Mouse (Mus musculus) megakaryocyte-erythroid progenitor cell, adult 5-6 weeks (primary cell): ENCODE data around the gene Exosc3. TPM values are rescaled to one million over a fixed set of nuclear protein-coding genes. Genes with fewer than 3 reads are reported as not detected.

Experiments used
- ATAC-seq: replicated peaks from 2 replicates; pipeline ENCODE4 v1.8.0; 2016; ENCODE audit warnings: mild to moderate bottlenecking, inconsistent platforms; ENCODE audit not compliant: severe bottlenecking, poor library complexity, low FRiP score, low TSS enrichment
- total RNA-seq, 2 experiments: library from RNA; stranded (forward) in 1 of 2; stranded (reverse) in 1 of 2; fragments of 200-1000, 215-1000 nt in 1 of 2; fragments of >200 nt in 1 of 2; fragmentation: Nextera tagmentation in 1 of 2; gene quantifications; 2 replicates each; pipeline ENCODE4 v1.2.3; 2014 to 2017

Gene Exosc3
- total RNA-seq, 2 experiments from 2014 or later = 65.2 to 240 TPM

DNA sequence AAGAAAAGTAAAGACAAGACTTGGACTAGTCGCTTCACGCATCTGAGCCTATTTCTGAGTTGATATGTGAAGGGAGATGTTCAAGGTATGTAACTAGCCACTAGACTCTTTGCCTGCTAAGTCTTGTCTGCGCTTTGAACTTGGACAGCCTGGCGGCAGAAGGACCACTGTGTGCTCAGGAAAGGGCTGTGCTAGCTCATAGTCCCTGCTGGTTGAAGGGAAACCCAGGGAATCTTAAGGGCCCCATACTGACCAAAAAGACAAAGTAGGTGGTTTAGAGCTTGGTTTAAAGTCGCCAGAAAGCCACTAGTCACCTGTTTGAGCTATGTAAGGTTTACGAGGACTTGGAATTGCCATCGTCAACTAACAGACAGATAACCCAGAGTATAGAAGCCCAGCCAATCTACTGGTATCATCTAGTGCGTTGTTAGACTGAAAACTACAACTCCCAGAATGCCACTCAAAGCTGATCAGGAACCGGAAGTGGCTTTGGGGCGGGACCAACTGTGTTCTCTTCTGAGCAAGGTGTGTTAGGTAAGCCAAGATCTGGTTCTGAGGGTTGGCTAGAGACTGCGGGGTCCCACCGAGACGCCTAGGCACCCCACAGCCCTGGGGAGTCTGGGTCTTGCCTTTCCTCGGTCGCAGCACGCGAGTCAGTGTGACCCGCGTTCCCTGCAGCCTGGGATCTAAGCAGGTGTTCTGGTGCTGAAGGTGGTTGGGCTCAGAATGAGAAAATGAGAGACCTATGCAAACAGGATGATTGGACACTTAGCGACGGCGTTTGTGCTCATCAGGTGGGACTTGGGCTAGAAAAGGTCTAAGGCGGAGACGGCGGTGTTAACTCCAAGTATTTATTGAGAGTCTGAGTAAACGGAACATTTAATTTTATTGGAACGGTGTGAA lies 45.6 kb downstream of the Exosc3 start, which contains the start of gene Trmt10b:
Trmt10b (plus strand) TSS at position 466 of the 903 bp plus-strand sequence.
- peak; percentile 99 for ATAC-seq

DNA sequence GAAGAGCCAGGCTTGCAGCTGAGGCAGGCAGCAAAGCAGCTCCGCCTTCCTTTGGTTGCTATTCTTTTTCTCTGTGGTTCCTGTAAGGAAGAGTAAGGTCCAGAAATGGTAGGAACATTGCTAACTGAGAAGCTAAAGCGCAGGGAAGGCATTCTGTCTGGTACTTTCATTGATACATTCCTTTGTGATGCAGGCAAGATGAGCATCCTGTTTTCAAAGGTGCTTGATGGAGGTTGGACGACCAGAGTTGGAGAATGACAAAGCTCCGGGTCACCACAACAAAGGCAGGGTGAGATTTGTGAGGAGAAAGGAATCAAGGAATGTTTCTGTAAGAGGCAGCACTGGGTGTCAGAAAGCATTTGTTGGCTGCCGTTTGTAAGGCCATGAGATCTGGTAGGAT lies 54.6 kb downstream of the Exosc3 start:
- ATAC-seq = no peak

DNA sequence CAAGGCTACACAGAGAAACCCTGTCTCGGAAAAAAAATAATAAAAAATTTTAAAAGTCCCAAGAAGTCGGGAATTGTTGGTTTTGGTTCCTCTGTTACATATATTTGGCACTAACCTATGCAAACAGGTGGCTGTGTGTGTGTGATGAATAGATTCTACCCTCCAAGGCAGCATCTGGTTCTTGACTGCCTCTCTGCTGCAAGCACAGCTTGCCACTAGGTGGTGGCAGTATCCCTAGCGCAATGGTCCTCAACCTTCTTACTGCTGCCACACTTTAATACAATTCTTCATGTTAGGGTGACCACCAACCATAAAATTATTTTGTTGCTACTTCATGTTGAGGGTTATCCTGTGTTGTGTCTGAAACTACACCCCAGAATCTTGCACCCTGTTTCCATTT lies 56.2 kb downstream of the Exosc3 start:
- ATAC-seq = no peak; the same call in 1 of the 2 replicates

DNA sequence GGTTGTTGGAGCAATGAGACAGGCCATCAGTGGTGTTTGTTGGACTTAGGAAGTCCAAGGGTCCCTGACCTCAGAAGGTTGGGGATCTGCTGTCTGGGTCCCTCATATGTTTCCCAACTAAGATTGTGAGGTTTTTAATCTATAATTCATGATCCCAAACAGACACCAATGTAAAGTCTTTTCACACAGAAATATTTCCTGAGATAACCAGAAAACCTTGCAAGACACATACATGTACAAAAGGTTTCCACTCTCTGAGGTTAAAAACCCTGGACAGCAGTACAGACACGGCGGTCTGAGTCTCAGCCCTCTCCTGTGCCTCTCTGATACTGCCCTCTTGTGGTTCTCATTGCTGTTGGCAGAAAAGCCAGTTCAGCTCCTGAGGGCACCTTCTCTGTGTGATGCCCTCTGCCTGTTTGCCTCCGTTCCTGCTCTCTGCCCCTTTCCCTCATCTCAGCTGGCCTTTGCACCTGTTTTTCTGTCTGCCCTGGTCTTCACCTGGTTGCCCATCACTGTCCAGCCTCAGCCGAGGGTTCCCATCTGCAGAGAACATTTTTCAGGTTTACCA lies 62.5 kb downstream of the Exosc3 start:
- ATAC-seq = peak; percentile 80

DNA sequence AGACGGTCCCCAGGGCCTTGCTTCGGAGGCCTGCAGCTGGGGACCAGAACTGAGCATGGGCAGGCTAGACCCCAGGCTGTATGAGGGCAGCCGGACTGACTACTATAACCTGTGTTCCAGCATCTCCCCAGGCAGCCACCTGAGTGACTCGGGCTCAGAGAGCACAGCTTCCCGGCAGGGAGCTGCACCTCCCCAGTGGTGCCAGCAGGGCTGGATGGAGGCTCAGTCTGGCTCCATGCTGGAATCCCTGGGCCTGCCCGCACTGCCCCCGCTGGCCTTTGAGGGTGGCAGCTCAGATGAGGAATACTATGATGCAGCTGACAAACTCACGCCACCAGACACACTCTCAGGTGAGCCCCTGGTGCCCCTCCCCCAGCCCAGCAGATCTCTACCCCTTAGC lies 63.2 kb downstream of the Exosc3 start:
- ATAC-seq = peak; percentile 79

DNA sequence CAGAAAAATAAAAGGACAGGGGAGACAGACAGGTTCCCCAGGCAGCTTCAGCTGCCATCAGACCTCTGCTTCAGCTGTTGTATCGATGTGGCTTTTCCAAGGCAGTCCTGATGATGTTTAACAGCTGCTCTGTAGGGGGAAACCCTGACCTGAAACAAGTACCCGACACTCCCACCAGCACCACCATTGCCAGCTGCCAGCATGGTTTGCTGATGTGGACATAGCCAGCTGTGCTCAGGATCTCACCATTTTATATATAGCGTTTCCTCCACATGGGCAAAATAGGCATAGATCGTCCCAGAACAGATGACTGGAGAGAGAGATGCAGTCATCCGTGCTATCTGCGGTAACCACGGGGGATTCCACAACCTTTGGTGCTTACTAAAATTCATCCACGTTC lies 66.8 kb downstream of the Exosc3 start:
- ATAC-seq = no peak

DNA sequence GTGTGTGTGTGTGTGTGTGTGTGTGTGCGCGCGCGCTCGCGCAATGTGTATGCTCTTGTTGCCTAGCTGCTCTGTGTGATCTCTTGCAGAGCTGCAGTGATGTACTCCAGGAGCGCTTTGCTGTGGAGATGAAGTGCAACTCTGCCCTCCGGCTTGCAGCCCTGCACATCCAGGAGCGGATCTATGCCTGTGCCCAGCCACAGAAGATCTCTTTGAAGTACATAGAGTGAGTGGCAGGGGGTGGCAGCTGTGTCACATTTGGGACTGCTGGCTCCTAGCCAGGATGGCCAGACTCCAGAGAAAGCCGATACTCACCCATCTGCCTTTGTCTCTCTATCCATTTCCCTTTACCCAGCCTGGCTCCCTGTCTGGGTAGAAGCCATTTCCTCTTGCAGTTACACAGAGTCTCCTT lies 71.5 kb downstream of the Exosc3 start:
- no peak for ATAC-seq

DNA sequence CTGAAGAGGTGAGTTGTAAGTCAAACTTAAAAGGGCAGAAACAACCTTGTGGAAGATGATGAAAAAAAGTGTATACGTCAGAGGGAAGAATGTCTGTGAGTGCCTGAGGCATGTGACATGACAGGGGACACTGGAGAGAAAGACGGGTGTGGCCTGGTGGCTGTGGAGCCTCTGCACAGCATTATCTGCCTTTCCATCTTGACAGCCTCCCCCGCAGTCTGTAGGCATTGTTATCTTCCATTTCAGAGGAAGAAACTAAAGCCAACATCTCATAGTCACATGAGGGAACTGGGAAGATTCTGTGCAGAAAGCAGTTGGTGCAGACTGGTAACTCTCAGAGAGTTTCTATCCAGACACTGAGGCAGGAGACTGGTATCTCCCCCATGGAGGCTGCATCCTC lies 74.6 kb downstream of the Exosc3 start:
- ATAC-seq = peak; percentile 96

Other genes starting within 250 kb of the Exosc3 start
- gene Tomm5, start 234.6 kb downstream of the Exosc3 start, total RNA-seq (2014; fragmentation: Nextera tagmentation) = 384 and 535 TPM in 2 replicates
- gene Tomm5, start 234.6 kb downstream of the Exosc3 start, total RNA-seq (2017) = 267 and 394 TPM in 2 replicates
- 0.72 TPM in 1 of 2 replicates, not detected in the other for gene Frmpd1, start 157.9 kb downstream of the Exosc3 start, total RNA-seq (2014; fragmentation: Nextera tagmentation)
- gene Frmpd1, start 157.9 kb downstream of the Exosc3 start, total RNA-seq (2017) = 0.30 TPM in 1 of 2 replicates, not detected in the other
- gene Trmt10b, start 45.6 kb downstream of the Exosc3 start, total RNA-seq (2014; fragmentation: Nextera tagmentation) = 10.8 and 17.8 TPM in 2 replicates
- 13.3 and 38.4 TPM in 2 replicates for gene Trmt10b, start 45.6 kb downstream of the Exosc3 start, total RNA-seq (2017)
- gene Dcaf10, start 631 bp downstream of the Exosc3 start, total RNA-seq (2014; fragmentation: Nextera tagmentation) = 13.6 and 19.7 TPM in 2 replicates
- 10.9 and 11.9 TPM in 2 replicates for gene Dcaf10, start 631 bp downstream of the Exosc3 start, total RNA-seq (2017)
- gene Slc25a51, start 66.0 kb upstream of the Exosc3 start, total RNA-seq (2014; fragmentation: Nextera tagmentation) = 75.9 and 89.4 TPM in 2 replicates
- 54.7 and 65.2 TPM in 2 replicates for gene Slc25a51, start 66.0 kb upstream of the Exosc3 start, total RNA-seq (2017)
- 3.3 and 7.8 TPM in 2 replicates for gene Shb, start 189.7 kb upstream of the Exosc3 start, total RNA-seq (2014; fragmentation: Nextera tagmentation)
- 0.50 and 8.9 TPM in 2 replicates for gene Shb, start 189.7 kb upstream of the Exosc3 start, total RNA-seq (2017)